Mouse (Mus musculus) spleen, adult 2 months (tissue): ENCODE measurements around the gene Zfp790. TPM values are rescaled to one million over a fixed set of nuclear protein-coding genes. Genes with fewer than 3 reads are reported as not detected.

ENCODE experiments used
- DNase-seq, 2 experiments: peaks; one replicate each; pipeline versions ENCODE4 v3.0.0 to v3.0.0-alpha.2; 2012 to 2021; ENCODE audit warnings: low spot score in 2 of 2, low read depth in 1 of 2
- H3K27ac ChIP-seq: fragments of 200-500 bp; 2 replicates; pipeline ENCODE4 v1.5.1; 2012; ENCODE audit warnings: low read length, inconsistent platforms; ENCODE audit not compliant: insufficient read depth
- H3K27me3 ChIP-seq: fragments of 200-500 bp; 2 replicates; pipeline ENCODE4 v1.6.1; 2012; ENCODE audit warnings: mild to moderate bottlenecking, moderate library complexity, low read length, inconsistent platforms; ENCODE audit not compliant: control insufficient read depth, insufficient read depth
- H3K36me3 ChIP-seq: fragments of 200-500 bp; 2 replicates; pipeline ENCODE4 v1.6.1; 2012; ENCODE audit warnings: mild to moderate bottlenecking, low read length, inconsistent platforms; ENCODE audit not compliant: control insufficient read depth, insufficient read depth
- H3K4me1 ChIP-seq: fragments of 200-500 bp; 2 replicates; pipeline ENCODE4 v1.6.1; 2011; ENCODE audit warnings: inconsistent platforms; ENCODE audit not compliant: control insufficient read depth, insufficient read depth, insufficient read length
- H3K4me3 ChIP-seq: fragments of 200-500 bp; 2 replicates; pipeline ENCODE4 v1.5.1; 2011; ENCODE audit warnings: mild to moderate bottlenecking, inconsistent platforms; ENCODE audit not compliant: insufficient read depth, insufficient read length; ENCODE audit errors: extremely low read depth
- CTCF ChIP-seq: fragments of 200-500 bp; IDR thresholded peaks from 2 replicates; pipeline ENCODE4 v1.5.1; 2011; ENCODE audit warnings: mild to moderate bottlenecking, inconsistent platforms; ENCODE audit not compliant: insufficient read depth, insufficient read length, insufficient replicate concordance; ENCODE audit errors: extremely low read depth
- POLR2A ChIP-seq: fragments of 200-500 bp; IDR thresholded peaks from 2 replicates; pipeline ENCODE4 v1.6.1; 2011; ENCODE audit warnings: low read depth, low read length, inconsistent platforms
- WGBS: fragments of 180-500 bp; shearing (Covaris S2); methylation state at CpG from one replicate; pipeline ENCODE4 v1.1.7; 2018; 5-methylcytosine and 5-hydroxymethylcytosine counted together
- polyA plus RNA-seq: library from polyadenylated mRNA; depleted of rRNA; stranded (reverse); fragments of >200 nt; gene quantifications from 2 replicates; pipeline ENCODE4 v1.2.3, GENCODE M21; 2012

The Zfp790 gene
- polyA plus RNA-seq, 1 experiment, result 1.5 TPM

DNA sequence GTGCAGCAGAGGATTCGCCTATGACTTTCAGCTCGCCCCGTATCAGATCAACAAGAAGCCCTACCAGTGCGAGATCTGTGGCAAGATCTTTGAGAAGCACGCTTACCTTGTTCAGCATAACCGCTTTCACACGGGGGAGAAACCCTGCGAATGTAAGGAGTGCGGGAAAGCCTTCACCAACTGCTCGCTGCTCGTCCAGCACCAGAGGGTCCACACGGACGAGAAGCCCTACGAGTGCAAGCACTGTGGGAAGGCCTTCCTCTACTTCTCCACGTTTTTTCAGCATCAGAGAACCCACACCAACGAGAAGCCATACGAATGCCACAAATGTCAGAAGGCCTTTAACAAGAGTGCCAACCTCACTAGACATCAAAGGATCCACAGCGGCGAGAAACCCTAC is 39.3 kb upstream of the Zfp790 start:
- Histone ChIP-seq H3K36me3 (peaks cover 48% of the 10 kb centered on the region), H3K4me1 (no peaks in the 10 kb centered on the region), H3K27me3 (no peaks in the 10 kb centered on the region), H3K27ac (no peak overlapping the region), H3K4me3 (no peak overlapping the region)
- DNase-seq, result no peak
- WGBS, result 94% methylated on average over 19 of the region's 19 CpGs
- no peak for TF ChIP-seq POLR2A
- TF ChIP-seq CTCF, result no peak

DNA sequence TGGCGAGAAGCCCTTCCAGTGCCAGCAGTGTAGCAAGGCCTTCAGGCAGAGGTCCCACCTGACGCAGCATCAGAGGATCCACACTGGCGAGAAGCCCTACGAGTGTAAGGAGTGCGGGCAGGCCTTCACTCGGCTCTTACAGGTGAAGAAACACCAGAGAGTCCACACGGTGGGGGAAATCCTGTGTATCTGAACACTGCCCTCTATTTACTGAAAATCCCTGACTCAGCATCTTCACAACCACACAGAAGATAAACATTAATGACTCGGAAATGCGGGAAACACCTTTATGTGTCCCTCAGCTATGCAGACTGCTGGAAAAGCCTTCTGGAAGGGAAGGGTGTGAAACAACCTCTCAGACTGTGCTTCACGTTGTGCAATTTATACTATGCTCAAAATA is 38.5 kb upstream of the Zfp790 start:
- no peak overlapping the region for H3K27ac ChIP-seq
- no peak overlapping the region for H3K4me3 ChIP-seq
- 95% methylated on average over 10 of the region's 10 CpGs for WGBS
- H3K27me3 ChIP-seq, result no peaks in the 10 kb centered on the region
- no peak for DNase-seq
- peaks cover 47% of the 10 kb centered on the region for H3K36me3 ChIP-seq
- no peak for TF ChIP-seq POLR2A
- TF ChIP-seq CTCF, result no peak
- H3K4me1 ChIP-seq, result no peaks in the 10 kb centered on the region

DNA sequence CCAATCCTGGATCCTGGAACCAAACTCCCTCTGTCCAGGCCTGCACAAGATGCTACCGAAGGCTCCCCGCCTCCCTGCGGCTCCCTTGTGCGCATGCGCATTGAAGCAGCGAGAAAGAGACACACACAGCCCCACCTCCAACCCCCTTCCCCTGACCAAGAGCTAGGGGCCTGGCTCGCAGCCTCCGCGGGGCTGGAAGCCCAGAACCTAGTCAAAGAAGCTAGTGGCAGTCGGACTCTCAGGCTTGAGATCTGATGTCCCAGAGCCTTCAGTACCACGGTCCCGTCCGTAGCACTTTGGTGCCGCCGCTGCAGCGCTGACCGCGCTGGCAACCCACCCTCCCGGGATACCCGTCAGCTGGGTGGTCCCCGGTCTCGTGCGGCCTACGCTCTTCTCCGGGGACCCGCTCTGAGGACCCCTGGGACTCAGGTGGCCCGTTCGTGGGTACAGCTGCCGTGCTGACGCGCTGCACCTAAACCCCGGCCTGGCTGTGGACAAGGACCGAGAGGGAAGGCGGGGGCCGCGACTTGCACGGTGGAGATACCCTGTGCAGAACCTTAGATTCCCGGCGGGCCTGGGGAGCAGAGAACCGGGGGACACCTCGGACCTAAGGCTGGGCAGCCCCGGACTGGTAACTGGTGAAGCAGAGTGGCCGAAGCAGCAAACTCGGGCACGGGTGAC is 31.9 kb upstream of the Zfp790 start, which contains the start of gene Zfp30:
Zfp30 (plus strand) TSS at position 128 of the 681 bp plus-strand sequence.
- peak in 1 of 2 experiments; percentile 49 for DNase-seq
- Histone ChIP-seq H3K36me3 (no peaks in the 10 kb centered on the region), H3K4me3 (peak within 1 kb of the TSS; percentile 66), H3K4me1 (peaks cover 2% of the 10 kb centered on the region; the same call in 1 of the 2 replicates), H3K27ac (no peak within 1 kb of the TSS), H3K27me3 (no peaks in the 10 kb centered on the region)
- 1% methylated on average over 45 of the region's 45 CpGs for WGBS
- TF ChIP-seq POLR2A, result no peak
- no peak for TF ChIP-seq CTCF

DNA sequence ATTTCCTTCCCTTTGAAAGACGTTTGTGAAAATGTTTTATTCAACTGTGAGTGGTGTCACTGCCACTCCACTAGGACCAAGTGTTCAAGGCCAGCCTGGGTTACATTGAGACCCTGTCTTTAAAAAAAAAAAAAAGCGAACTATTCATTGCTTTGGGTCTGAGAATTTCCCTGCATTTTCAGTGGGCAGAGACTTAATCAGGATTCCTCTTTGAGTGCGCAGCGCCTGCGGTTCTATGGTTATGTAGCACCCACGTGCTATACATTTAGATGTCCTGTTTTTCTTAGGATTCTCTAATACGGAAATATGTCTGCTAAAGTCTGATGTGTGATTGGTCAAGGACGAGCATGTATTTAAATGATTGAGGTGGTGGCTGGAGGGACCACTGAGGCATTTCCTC is 30.9 kb upstream of the Zfp790 start:
- no peaks in the 10 kb centered on the region for H3K36me3 ChIP-seq
- no peak overlapping the region for H3K27ac ChIP-seq
- peaks cover 2% of the 10 kb centered on the region; the same call in 1 of the 2 replicates for H3K4me1 ChIP-seq
- TF ChIP-seq CTCF, result no peak
- no peaks in the 10 kb centered on the region for H3K27me3 ChIP-seq
- H3K4me3 ChIP-seq, result no peak overlapping the region
- WGBS, result 78% methylated on average over 8 of the region's 8 CpGs
- DNase-seq, result no peak

DNA sequence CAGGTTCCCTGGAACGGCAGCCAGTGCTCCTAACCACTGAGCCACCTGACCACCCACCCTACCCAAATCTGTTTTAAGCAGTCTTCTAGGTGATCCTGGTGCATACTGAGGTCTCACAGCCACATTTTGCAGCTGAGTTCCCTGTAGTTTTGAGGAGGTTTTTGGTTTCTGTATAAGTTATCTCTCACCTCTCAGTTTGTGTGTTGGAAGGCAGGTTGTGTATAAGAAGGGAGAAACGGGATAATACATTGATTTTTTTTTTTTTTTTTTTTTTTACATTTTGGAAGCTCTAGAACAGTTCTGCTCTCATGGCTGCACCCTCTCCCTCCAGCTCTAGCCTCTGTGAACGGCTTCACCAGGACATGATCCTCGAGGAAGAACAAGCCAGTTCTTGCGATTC is 30.0 kb upstream of the Zfp790 start:
- Histone ChIP-seq H3K27ac (no peak overlapping the region), H3K4me3 (no peak overlapping the region), H3K36me3 (no peaks in the 10 kb centered on the region), H3K27me3 (no peaks in the 10 kb centered on the region), H3K4me1 (peaks cover 2% of the 10 kb centered on the region; the same call in 1 of the 2 replicates)
- no peak for DNase-seq
- 91% methylated on average over 5 of the region's 5 CpGs for WGBS
- TF ChIP-seq POLR2A, result no peak
- TF ChIP-seq CTCF, result no peak

DNA sequence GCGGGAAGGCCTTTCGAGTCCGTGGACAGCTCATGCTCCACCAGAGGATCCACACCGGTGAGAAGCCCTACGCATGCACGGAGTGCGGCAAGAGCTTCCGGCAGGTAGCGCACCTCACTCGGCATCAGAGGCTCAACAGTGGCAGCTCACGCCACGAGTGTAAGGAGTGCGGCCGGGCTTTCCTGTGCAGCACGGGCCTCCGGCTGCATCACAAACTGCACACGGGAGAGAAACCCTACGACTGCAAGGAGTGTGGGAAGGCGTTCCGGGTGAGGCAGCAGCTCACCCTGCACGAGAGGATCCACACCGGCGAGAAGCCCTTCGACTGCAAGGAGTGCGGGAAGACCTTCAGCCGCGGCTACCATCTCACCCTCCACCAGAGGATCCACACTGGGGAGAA is 23.0 kb upstream of the Zfp790 start:
- no peak for TF ChIP-seq CTCF
- TF ChIP-seq POLR2A, result no peak
- WGBS, result 68% methylated on average over 27 of the region's 27 CpGs
- DNase-seq, result no peak
- no peaks in the 10 kb centered on the region for H3K4me1 ChIP-seq
- H3K4me3 ChIP-seq, result no peak overlapping the region
- no peaks in the 10 kb centered on the region for H3K27me3 ChIP-seq
- no peak overlapping the region for H3K27ac ChIP-seq
- H3K36me3 ChIP-seq, result no peaks in the 10 kb centered on the region

DNA sequence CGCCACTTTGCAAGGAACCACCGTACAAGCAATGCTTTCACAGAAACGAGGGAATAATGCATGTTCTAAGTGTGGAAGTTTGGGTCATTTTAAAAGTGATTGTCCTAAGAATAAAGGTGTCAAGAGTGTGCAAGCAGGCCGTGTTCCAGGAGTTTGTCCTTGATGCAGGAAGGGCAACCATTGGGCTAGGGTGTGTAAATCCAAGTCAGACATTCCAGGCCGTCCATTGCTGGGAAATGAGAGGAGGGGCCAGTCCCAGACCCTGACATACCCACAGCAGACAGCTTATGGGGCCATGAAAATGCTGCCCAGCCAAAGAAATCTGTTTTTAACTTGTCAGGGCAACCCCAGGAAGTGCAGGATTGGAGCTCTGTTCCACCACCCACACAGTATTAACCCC is 8.9 kb upstream of the Zfp790 start:
- no peaks in the 10 kb centered on the region for H3K36me3 ChIP-seq
- WGBS, result 89% methylated on average over 5 of the region's 5 CpGs
- no peak overlapping the region for H3K27ac ChIP-seq
- no peak for DNase-seq
- H3K4me3 ChIP-seq, result no peak overlapping the region
- H3K4me1 ChIP-seq, result no peaks in the 10 kb centered on the region
- no peak for TF ChIP-seq CTCF
- TF ChIP-seq POLR2A, result no peak
- no peaks in the 10 kb centered on the region for H3K27me3 ChIP-seq
